Mouse (Mus musculus): ENCODE results near the gene Usp48.

The Usp48 gene

GRCm38 (mm10) chr4:137661078-137661450 lies 67.5 kb downstream of the Usp48 start:
- no peak for DNase-seq (ENCODE audit: inconsistent ontology term)

- DNase-seq (ENCODE audit: inconsistent ontology term), result peak; percentile 74
Observed at GRCm38 (mm10) chr4:137661547-137661946, 68.0 kb downstream of the Usp48 start.

- DNase-seq (ENCODE audit: inconsistent ontology term), result no peak
Observed at GRCm38 (mm10) chr4:137663491-137663890, 69.9 kb downstream of the Usp48 start.

- DNase-seq (ENCODE audit: inconsistent ontology term), result peak; percentile 59
Observed at GRCm38 (mm10) chr4:137664433-137664979, 71.0 kb downstream of the Usp48 start, which contains the start of gene Rap1gap. TSS of gene Rap1gap (plus strand) at chr4:137664726.

GRCm38 (mm10) chr4:137664980-137665675 lies 71.6 kb downstream of the Usp48 start:
- no peak for DNase-seq (ENCODE audit: inconsistent ontology term)

- DNase-seq (ENCODE audit: inconsistent ontology term), result no peak
Observed at GRCm38 (mm10) chr4:137665791-137666190, 72.2 kb downstream of the Usp48 start.

GRCm38 (mm10) chr4:137666283-137666957 lies 72.9 kb downstream of the Usp48 start:
- no peak for DNase-seq (ENCODE audit: inconsistent ontology term)

GRCm38 (mm10) chr4:137666958-137667345 lies 73.4 kb downstream of the Usp48 start:
- no peak for DNase-seq (ENCODE audit: inconsistent ontology term)

- peak; percentile 74 for DNase-seq (ENCODE audit: inconsistent ontology term)
Observed at GRCm38 (mm10) chr4:137667747-137668146, 74.2 kb downstream of the Usp48 start.

GRCm38 (mm10) chr4:137671711-137672500 lies 78.4 kb downstream of the Usp48 start:
- no peak for DNase-seq (ENCODE audit: inconsistent ontology term)

- DNase-seq (ENCODE audit: inconsistent ontology term), result no peak
Observed at GRCm38 (mm10) chr4:137675566-137675965, 82.0 kb downstream of the Usp48 start.

- peak; percentile 72 for DNase-seq (ENCODE audit: inconsistent ontology term)
Observed at GRCm38 (mm10) chr4:137676057-137676456, 82.5 kb downstream of the Usp48 start.

- peak; percentile 60 for DNase-seq (ENCODE audit: inconsistent ontology term)
Observed at GRCm38 (mm10) chr4:137676700-137677484, 83.3 kb downstream of the Usp48 start.

- no peak for DNase-seq (ENCODE audit: inconsistent ontology term)
Observed at GRCm38 (mm10) chr4:137677906-137678305, 84.4 kb downstream of the Usp48 start.

- DNase-seq (ENCODE audit: inconsistent ontology term), result no peak
Observed at GRCm38 (mm10) chr4:137678568-137678967, 85.0 kb downstream of the Usp48 start.

- no peak for DNase-seq (ENCODE audit: inconsistent ontology term)
Observed at GRCm38 (mm10) chr4:137679979-137680550, 86.5 kb downstream of the Usp48 start.

- DNase-seq (ENCODE audit: inconsistent ontology term), result no peak
Observed at GRCm38 (mm10) chr4:137680721-137681120, 87.2 kb downstream of the Usp48 start.

GRCm38 (mm10) chr4:137681408-137682104 lies 88.0 kb downstream of the Usp48 start:
- DNase-seq (ENCODE audit: inconsistent ontology term), result peak; percentile 90

- DNase-seq (ENCODE audit: inconsistent ontology term), result no peak
Observed at GRCm38 (mm10) chr4:137682961-137683453, 89.5 kb downstream of the Usp48 start.

GRCm38 (mm10) chr4:137684830-137685343 lies 91.3 kb downstream of the Usp48 start:
- no peak for DNase-seq (ENCODE audit: inconsistent ontology term)

All from Muller cell, postnatal 12 days (primary cell).